Mouse (Mus musculus) heart, embryonic 12.5 days (tissue): Measurements from ENCODE around the gene Ccr10. TPM values are rescaled to one million over a fixed set of nuclear protein-coding genes. Genes with fewer than 3 reads are reported as not detected.

Experiments
- ATAC-seq: fragments of 200-750 bp; cut with Nextera tagmentation; 2 replicates; pipeline ENCODE4 v1.8.0; 2017; ENCODE audit warnings: moderate TSS enrichment, moderate library complexity; ENCODE audit not compliant: insufficient number of reproducible peaks, low FRiP score
- H3K27ac ChIP-seq: fragments of 300-500 bp; sonication (generic); 2 replicates; pipeline ENCODE4 v1.5.1; 2016; ENCODE audit warnings: mild to moderate bottlenecking, moderate library complexity; ENCODE audit not compliant: poor library complexity, severe bottlenecking
- H3K27me3 ChIP-seq: fragments of 300-500 bp; sonication (generic); replicated peaks from 2 replicates; pipeline ENCODE4 v1.6.1; 2016; ENCODE audit warnings: mild to moderate bottlenecking, moderate library complexity
- H3K36me3 ChIP-seq: fragments of 300-500 bp; sonication (generic); 2 replicates; pipeline ENCODE4 v1.6.1; 2016; ENCODE audit warnings: mild to moderate bottlenecking, moderate library complexity
- H3K4me1 ChIP-seq: fragments of 300-500 bp; sonication (generic); replicated peaks from 2 replicates; pipeline ENCODE4 v1.6.1; 2016; ENCODE audit warnings: mild to moderate bottlenecking
- H3K4me2 ChIP-seq: fragments of 300-500 bp; sonication (generic); 2 replicates; pipeline ENCODE4 v1.6.1; 2016; ENCODE audit warnings: mild to moderate bottlenecking, moderate library complexity
- H3K4me3 ChIP-seq: fragments of 300-500 bp; sonication (generic); 2 replicates; pipeline ENCODE4 v1.5.1; 2016; ENCODE audit warnings: mild to moderate bottlenecking
- H3K9ac ChIP-seq: fragments of 300-500 bp; sonication (generic); 2 replicates; pipeline ENCODE4 v1.6.1; 2016; ENCODE audit warnings: mild to moderate bottlenecking, moderate library complexity
- H3K9me3 ChIP-seq: fragments of 300-500 bp; sonication (generic); replicated peaks from 2 replicates; pipeline ENCODE4 v1.6.1; 2016; ENCODE audit warnings: mild to moderate bottlenecking, moderate library complexity
- WGBS: fragments of 180-500 bp; shearing (Covaris S2); methylation state at CpG from one replicate; pipeline ENCODE4 v1.1.7; 2016; 5-methylcytosine and 5-hydroxymethylcytosine counted together
- polyA plus RNA-seq: library from polyadenylated mRNA; unstranded; fragments of >200 nt; fragmentation: Nextera tagmentation; extraction: Ambion mirVana; gene quantifications from 2 replicates; pipeline ENCODE4 v1.2.1, GENCODE M21; 2016

Gene Ccr10
- polyA plus RNA-seq, 1 experiment from 2014 or later: 0.15 TPM

DNA sequence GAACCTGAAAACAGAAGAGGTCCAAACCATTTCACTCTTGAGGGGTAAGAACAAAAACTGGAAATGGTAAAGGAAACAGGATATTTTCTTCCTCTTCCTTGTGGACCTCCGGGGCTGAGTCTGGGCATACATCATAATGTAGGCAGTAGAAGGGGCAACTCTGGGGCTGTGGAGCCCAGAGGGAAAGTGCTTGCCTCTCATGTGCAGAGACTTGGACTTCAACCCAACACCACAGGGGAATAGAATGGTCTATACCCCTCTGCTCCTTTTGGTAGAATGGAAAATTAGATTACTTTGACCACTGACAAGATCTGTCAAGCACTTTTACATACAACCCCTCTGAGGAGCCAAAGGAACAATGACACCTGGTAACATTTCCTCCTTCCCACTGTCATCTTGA is 19.9 kb upstream of the Ccr10 start:
- Histone ChIP-seq H3K9me3 (no peaks in the 10 kb centered on the region), H3K4me3 (no peak overlapping the region), H3K4me1 (peaks cover 36% of the 10 kb centered on the region), H3K27me3 (no peaks in the 10 kb centered on the region), H3K27ac (no peak overlapping the region), H3K36me3 (peaks cover 65% of the 10 kb centered on the region), H3K4me2 (no peak overlapping the region), H3K9ac (no peak overlapping the region)
- WGBS: 47% methylated on average over 1 of the region's 1 CpGs
- no peak for ATAC-seq

DNA sequence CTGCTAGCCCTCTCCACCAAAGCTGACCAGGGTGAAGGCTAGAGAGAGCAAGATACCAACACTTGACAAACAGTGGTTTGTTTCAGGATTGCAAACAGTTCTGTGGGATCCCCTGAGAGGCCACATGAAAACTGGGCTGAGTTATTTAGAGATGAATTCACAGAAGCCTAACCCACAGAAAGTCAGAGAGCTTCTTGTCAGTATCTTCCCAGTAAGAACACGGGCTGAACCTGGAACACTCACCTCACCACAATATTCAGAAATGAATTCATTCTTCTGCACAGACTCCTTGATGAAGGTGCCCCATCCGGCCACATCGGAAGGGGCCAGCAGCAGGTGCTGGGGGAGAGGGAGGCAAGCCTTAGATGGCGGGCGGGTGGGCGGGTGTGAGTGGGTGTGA is 19.4 kb upstream of the Ccr10 start:
- Histone ChIP-seq H3K27ac (no peak overlapping the region), H3K4me2 (no peak overlapping the region), H3K4me3 (no peak overlapping the region), H3K27me3 (no peaks in the 10 kb centered on the region), H3K4me1 (peaks cover 41% of the 10 kb centered on the region), H3K9ac (no peak overlapping the region), H3K36me3 (peaks cover 60% of the 10 kb centered on the region), H3K9me3 (no peaks in the 10 kb centered on the region)
- ATAC-seq: no peak
- 84% methylated on average over 6 of the region's 6 CpGs for WGBS

DNA sequence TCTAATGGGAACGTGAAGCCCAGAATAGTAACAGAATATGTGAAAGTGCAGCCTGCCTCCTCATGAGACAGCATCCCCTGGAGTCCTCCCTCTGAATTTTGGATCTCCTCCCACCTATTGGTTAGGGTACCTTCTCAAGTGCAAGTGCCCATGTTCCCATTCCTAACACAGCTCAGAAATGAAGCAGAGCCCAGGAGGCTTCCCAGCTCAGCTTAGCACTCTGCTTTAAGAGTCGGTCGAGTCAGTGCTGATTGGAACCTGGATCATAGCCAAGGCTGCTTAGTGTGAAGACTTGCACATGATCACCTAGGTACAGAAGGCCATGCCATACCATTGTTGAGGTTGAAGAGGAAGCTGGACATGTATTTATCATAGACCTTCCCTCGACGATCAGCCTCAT is 18.9 kb upstream of the Ccr10 start:
- no peak overlapping the region for H3K27ac ChIP-seq
- H3K36me3 ChIP-seq: peaks cover 55% of the 10 kb centered on the region
- 37% methylated on average over 5 of the region's 5 CpGs for WGBS
- H3K27me3 ChIP-seq: no peaks in the 10 kb centered on the region
- H3K4me3 ChIP-seq: no peak overlapping the region
- H3K4me1 ChIP-seq: peaks cover 46% of the 10 kb centered on the region
- H3K4me2 ChIP-seq: no peak overlapping the region
- H3K9me3 ChIP-seq: no peaks in the 10 kb centered on the region
- no peak overlapping the region for H3K9ac ChIP-seq
- no peak for ATAC-seq

DNA sequence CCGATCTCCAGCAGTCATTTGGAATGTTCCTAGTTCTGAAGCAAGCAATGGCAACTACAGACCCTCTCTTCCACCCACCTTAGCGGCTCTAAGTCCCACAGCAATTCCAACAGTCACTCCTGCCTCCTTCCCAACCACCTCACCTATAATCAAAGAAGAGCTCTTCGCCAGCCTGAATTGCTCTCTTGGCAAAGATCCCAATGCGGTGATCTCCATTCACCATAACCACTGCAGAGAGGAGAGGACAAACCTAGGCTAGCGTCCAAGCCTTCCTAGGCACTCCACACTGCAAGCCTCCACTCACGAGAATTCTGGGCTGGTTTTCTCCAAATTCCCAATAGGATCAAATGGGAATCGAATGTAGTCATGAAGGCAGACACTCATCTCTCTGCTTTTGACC is 17.8 kb upstream of the Ccr10 start:
- no peak overlapping the region for H3K4me2 ChIP-seq
- H3K4me3 ChIP-seq: no peak overlapping the region
- 84% methylated on average over 7 of the region's 7 CpGs for WGBS
- no peaks in the 10 kb centered on the region for H3K27me3 ChIP-seq
- H3K36me3 ChIP-seq: peaks cover 45% of the 10 kb centered on the region
- peaks cover 51% of the 10 kb centered on the region for H3K4me1 ChIP-seq
- H3K27ac ChIP-seq: no peak overlapping the region
- no peaks in the 10 kb centered on the region for H3K9me3 ChIP-seq
- ATAC-seq: no peak
- H3K9ac ChIP-seq: no peak overlapping the region

DNA sequence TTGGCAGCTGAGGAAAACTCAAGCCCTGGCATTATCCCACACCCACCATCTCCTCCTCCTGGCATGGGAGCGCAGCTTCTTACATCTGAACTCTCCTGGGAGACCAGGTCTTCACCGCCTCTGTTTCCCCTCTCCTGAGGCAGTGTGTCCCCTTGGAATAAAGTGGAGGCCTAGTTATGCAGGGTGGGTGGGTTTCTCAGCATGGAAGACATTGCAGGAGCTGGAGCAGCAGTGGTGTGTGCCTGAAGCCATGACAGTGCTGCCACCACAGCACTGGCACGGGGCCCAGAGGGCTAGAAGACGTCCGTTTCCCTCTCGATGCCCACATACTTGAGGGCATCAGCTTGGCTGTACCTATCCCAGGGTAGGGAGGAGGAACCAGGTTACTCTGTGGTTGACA is 17.4 kb upstream of the Ccr10 start:
- peaks cover 51% of the 10 kb centered on the region for H3K4me1 ChIP-seq
- H3K36me3 ChIP-seq: peaks cover 40% of the 10 kb centered on the region

DNA sequence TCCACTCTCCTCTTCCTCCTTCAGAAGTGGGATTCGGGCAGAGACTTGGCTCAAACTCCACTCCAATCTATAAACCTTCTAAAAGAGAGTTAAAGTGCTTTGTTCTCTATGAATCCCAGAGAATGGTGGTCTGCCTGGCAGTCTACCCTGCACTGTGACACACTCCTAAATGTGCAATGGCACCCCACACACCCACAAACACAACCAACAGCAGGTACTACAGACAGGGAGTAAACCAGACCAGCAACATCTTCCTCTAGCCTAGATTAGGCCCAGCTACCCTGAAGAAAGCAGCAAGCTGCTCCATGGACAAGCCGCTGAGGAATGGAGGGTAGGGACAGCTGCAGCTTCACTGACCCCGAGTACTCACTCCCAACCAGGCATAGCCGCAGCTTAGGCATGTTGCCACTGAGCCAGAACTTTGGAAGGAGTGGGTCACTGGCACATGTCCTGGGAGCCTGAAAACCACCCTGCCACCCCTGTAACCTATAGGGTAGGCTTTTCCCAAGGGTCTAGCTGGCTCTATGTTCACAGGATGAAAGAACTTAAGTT is 16.8 kb upstream of the Ccr10 start:
- H3K27ac ChIP-seq: no peak overlapping the region

More for the DNA sequence above, 17.4 kb upstream of the Ccr10 start:
- Histone ChIP-seq H3K4me3 (no peak overlapping the region), H3K4me2 (no peak overlapping the region), H3K9me3 (no peaks in the 10 kb centered on the region), H3K9ac (no peak overlapping the region), H3K27me3 (no peaks in the 10 kb centered on the region), H3K27ac (no peak overlapping the region)
- no peak for ATAC-seq
- 90% methylated on average over 6 of the region's 6 CpGs for WGBS

DNA sequence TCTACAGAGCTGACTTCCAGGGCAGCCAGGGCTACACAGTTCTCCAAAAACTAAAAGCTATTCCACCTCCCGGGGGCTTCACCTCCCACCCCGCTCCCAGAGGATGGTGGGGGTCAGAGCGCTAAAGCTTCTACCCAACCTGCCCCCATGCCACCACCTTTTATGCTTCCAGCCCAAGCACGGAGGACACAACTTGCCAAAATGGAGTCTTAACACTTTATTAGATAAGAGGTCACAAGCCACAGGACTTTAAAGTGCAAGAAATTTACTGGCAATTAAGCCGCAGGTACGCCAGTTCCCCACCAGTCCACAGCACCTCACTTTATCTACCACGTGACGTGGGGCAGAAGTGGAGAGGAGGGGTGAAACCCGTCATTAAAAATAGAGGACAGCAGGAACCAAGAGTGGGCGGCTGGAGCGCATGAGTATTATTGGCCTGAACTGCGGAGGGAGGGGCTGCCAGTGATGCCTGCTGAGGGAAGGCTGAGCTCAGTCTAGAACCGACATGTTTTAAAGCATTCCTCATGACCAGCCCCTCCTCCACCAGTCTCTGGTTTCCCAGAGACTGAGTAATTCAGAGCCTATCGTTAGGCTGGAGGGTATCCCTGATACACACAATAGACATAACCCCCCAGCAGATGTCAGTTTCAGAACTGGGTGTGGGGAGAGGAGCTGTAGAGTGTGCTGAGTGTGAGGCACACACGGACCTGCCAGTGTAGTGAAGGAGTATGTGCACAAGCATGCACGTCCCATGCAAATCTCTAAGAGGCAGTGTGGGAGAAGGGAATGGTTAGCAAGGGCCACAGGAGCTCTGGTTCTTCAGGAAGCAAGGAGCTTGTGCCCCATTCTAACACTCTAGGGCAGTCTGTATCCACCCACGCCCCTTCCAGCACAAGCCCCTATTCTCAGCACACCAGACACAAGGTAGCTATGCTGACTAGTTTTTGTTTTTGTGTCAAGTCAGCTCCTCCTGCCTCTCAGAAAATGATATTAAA is 16.0 kb upstream of the Ccr10 start:
- ATAC-seq: no peak
- Histone ChIP-seq H3K9me3 (no peaks in the 10 kb centered on the region), H3K4me1 (peaks cover 51% of the 10 kb centered on the region), H3K36me3 (peaks cover 28% of the 10 kb centered on the region), H3K27me3 (no peaks in the 10 kb centered on the region), H3K27ac (peak overlapping the region; percentile 81; the same call in 1 of the 2 replicates), H3K4me2 (peak overlapping the region; percentile 4; the same call in 1 of the 2 replicates), H3K9ac (no peak overlapping the region), H3K4me3 (no peak overlapping the region)
- WGBS: 39% methylated on average over 17 of the region's 17 CpGs

More for the DNA sequence above, 16.8 kb upstream of the Ccr10 start:
- 78% methylated on average over 4 of the region's 4 CpGs for WGBS
- no peaks in the 10 kb centered on the region for H3K9me3 ChIP-seq
- peaks cover 51% of the 10 kb centered on the region for H3K4me1 ChIP-seq
- H3K36me3 ChIP-seq: peaks cover 36% of the 10 kb centered on the region
- no peak overlapping the region for H3K4me2 ChIP-seq
- ATAC-seq: no peak
- H3K9ac ChIP-seq: no peak overlapping the region
- H3K4me3 ChIP-seq: no peak overlapping the region
- H3K27me3 ChIP-seq: no peaks in the 10 kb centered on the region

DNA sequence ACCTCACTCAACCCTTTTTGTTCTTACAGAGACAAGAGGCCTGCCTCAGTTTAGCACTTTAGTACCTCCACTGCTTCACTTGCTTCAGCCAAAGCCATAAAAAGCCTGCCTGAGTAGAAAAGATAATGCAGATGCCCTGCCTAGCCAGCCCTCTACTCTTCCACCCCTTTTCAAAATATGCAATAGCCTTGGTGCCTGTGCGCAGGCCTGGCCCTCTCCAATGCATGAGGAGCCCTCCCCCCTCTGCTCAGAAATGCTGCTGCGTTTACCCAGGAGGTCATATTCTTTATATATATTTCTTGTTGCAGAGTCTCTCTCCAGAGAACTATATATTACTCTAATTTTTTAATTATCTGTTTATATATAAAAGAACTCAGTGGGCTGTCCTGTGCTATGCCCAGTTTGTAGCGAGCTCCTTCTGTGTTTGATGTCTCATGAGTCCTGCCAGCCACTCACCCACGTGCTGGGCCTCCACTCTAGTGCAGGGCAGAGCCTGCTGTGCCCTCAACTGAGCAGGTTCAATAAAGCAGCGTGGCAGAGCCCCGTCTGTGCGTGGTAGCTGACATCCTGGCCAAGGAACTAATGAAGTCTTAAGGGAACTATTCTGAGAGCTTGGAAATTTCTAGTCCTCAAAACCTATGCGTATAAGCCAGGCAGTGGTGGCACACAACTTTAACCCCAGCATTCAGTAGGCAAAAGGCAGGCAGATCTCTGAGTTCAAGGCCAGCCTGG is 15.1 kb upstream of the Ccr10 start:
- 47% methylated on average over 8 of the region's 8 CpGs for WGBS
- H3K4me2 ChIP-seq: peak overlapping the region; percentile 13; the same call in 1 of the 2 replicates
- 0 out of 2 replicates have a peak overlapping the region, but pooled peaks have one; percentile 17 for H3K9ac ChIP-seq
- peaks cover 51% of the 10 kb centered on the region for H3K4me1 ChIP-seq
- ATAC-seq: no peak; the same call in 1 of the 2 replicates
- H3K27ac ChIP-seq: peak overlapping the region; percentile 81
- no peaks in the 10 kb centered on the region for H3K27me3 ChIP-seq
- peaks cover 20% of the 10 kb centered on the region for H3K36me3 ChIP-seq
- H3K4me3 ChIP-seq: no peak overlapping the region
- no peaks in the 10 kb centered on the region for H3K9me3 ChIP-seq

DNA sequence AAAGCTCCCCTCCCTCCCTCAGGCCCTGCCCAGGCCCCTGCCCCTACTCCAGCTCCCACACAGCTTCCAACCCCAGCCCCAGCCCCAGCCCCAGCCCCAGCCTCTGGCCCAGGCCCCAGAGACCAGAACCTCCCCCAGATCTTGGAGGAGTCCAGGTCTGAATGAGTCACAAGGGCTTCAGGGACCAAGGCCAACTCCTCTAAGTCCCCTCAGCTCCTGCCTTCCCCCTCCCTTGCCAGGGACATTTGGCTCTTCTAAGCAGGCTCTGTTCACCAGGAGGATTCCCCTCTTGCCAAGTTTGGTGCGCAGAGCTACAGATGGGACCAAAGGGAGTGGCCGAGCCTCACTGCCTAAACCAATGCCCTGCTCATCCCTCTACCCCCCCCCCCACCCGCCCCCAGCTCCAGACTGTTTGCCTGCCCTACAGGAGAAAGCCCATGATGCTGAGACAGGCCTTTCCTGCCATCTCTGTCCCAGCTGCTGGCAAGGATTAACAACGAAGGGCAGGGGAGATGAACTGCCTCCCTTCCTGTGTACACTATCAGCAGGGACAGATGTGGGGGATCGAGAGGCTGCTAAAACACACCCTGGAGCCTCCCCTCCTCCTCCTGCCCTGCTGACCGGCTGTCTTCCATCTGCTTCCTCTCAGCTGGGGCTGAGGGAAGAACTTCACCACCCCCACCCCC is 14.4 kb upstream of the Ccr10 start:
- no peak overlapping the region for H3K4me3 ChIP-seq
- peak overlapping the region; percentile 81 for H3K27ac ChIP-seq
- peaks cover 16% of the 10 kb centered on the region for H3K36me3 ChIP-seq
- H3K27me3 ChIP-seq: no peaks in the 10 kb centered on the region
- peak overlapping the region; percentile 13; the same call in 1 of the 2 replicates for H3K4me2 ChIP-seq
- peaks cover 49% of the 10 kb centered on the region for H3K4me1 ChIP-seq
- H3K9me3 ChIP-seq: no peaks in the 10 kb centered on the region
- ATAC-seq: peak; percentile 71
- H3K9ac ChIP-seq: peak overlapping the region; percentile 17; the same call in 1 of the 2 replicates
- 11% methylated on average over 6 of the region's 6 CpGs for WGBS

DNA sequence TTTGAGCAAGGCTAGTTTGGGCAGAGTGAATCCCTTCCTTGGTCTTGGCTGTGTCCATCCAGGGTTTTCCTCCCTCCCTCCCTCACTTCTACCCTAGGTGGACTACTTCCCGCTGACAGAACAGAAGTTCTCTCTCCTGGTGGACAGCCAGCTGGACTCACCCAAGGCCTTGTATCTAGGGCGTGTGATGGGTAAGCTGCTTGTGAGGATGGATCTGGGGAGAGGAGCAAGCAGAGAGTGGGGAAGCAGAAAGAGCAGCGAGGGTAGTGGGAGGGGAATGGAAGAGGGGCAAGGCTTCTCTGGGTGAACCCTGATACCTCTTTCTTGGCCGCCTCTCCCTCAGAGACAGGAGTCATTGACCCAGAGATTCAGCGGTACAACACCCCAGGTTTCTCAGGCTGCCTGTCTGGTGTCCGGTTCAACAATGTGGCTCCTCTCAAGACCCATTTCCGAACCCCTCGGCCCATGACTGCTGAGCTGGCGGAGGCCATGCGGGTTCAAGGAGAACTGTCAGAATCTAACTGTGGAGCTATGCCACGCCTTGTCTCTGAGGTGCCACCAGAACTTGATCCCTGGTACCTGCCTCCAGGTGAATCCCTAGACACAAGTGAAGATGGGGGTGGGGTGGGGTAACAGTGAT is 13.0 kb upstream of the Ccr10 start:
- Histone ChIP-seq H3K4me2 (no peak overlapping the region), H3K4me1 (peaks cover 36% of the 10 kb centered on the region), H3K27me3 (0 out of 2 replicates have a peak, but pooled peaks cover 8% of the 10 kb centered on the region), H3K9me3 (no peaks in the 10 kb centered on the region), H3K9ac (peak overlapping the region; percentile 22; the same call in 1 of the 2 replicates), H3K4me3 (no peak overlapping the region), H3K27ac (no peak overlapping the region), H3K36me3 (peaks cover 9% of the 10 kb centered on the region)
- ATAC-seq: no peak
- 78% methylated on average over 11 of the region's 11 CpGs for WGBS
